Mouse (Mus musculus) kidney, adult 8-10 months (tissue): Measurements from ENCODE around the gene Gm19426.
"Not testable (repeated sequence)": the region's sequence is repeated elsewhere in the genome, so short reads cannot be mapped to it uniquely, and the experiment has no call there.

Experiments used
- DNase-seq, 2 experiments: peaks; one replicate each; pipeline ENCODE4 v3.0.0; 2022

Gene Gm19426

GRCm38 (mm10) chr2:84742451-84743283, 788 bp downstream of the Gm19426 start:
- no peak for DNase-seq

- DNase-seq, result no peak
Measured at GRCm38 (mm10) chr2:84741841-84742450, 1.5 kb downstream of the Gm19426 start.

- peak in 1 of 2 experiments; percentile 26 for DNase-seq
Measured at GRCm38 (mm10) chr2:84740608-84741333, 2.7 kb downstream of the Gm19426 start.

GRCm38 (mm10) chr2:84738271-84738911, 5.1 kb downstream of the Gm19426 start:
- peak; percentile 64 to 74 for DNase-seq

GRCm38 (mm10) chr2:84737451-84737925, 6.0 kb downstream of the Gm19426 start:
- DNase-seq, result no peak

- DNase-seq, result no peak
Measured at GRCm38 (mm10) chr2:84736312-84737161, 6.9 kb downstream of the Gm19426 start.

GRCm38 (mm10) chr2:84735346-84735920, 8.0 kb downstream of the Gm19426 start:
- DNase-seq, result no peak

GRCm38 (mm10) chr2:84734919-84735318, 8.5 kb downstream of the Gm19426 start:
- no peak for DNase-seq

- no peak for DNase-seq
Measured at GRCm38 (mm10) chr2:84734351-84734864, 9.0 kb downstream of the Gm19426 start.

GRCm38 (mm10) chr2:84733579-84734300, 9.7 kb downstream of the Gm19426 start, which contains the start of gene Ypel4:
Gene Ypel4 (plus strand): TSS chr2:84734058.
- DNase-seq, result no peak

GRCm38 (mm10) chr2:84732394-84732793, 11.1 kb downstream of the Gm19426 start:
- DNase-seq, result no peak

- peak in 1 of 2 experiments; percentile 43 for DNase-seq
Measured at GRCm38 (mm10) chr2:84731206-84731605, 12.2 kb downstream of the Gm19426 start.

GRCm38 (mm10) chr2:84728191-84728590, 15.3 kb downstream of the Gm19426 start:
- not testable (repeated sequence) for DNase-seq

- DNase-seq, result peak; percentile 97 to 98
Measured at GRCm38 (mm10) chr2:84727172-84727858, 16.1 kb downstream of the Gm19426 start, which contains the start of gene Clp1. Gene Clp1 (minus strand): TSS chr2:84727350.

- no peak for DNase-seq
Measured at GRCm38 (mm10) chr2:84726716-84727115, 16.7 kb downstream of the Gm19426 start.

- DNase-seq, result no peak
Measured at GRCm38 (mm10) chr2:84725770-84726169, 17.7 kb downstream of the Gm19426 start.

GRCm38 (mm10) chr2:84723856-84724255, 19.6 kb downstream of the Gm19426 start:
- DNase-seq, result no peak

- DNase-seq, result no peak
Measured at GRCm38 (mm10) chr2:84721182-84721581, 22.3 kb downstream of the Gm19426 start.

GRCm38 (mm10) chr2:84720718-84721117, 22.7 kb downstream of the Gm19426 start:
- DNase-seq, result no peak

- DNase-seq, result no peak
Measured at GRCm38 (mm10) chr2:84717357-84717756, 26.1 kb downstream of the Gm19426 start.
